Mouse (Mus musculus): Measurements from ENCODE around the gene Psmb9. TPM values are rescaled to one million over a fixed set of nuclear protein-coding genes. Genes with fewer than 3 reads are reported as not detected.

Gene Psmb9
- polyA plus RNA-seq, 2 experiments: 5.8 to 6.0 TPM

GRCm38 (mm10) chr17:34217986-34218385, 30.4 kb upstream of the Psmb9 start:
- Histone ChIP-seq H3K4me2 (ENCODE audit: low read depth) (no peak overlapping the region), H3K36me3 (replicated peaks; ENCODE audit: control insufficient read depth, insufficient read depth, low read depth) (no peaks in the 10 kb centered on the region), H3K4me1 (replicated peaks; ENCODE audit: control insufficient read depth in 2 of 2, insufficient read depth in 2 of 2, low read length in 1 of 2) (no peaks in the 10 kb centered on the region), H3K27me3 (ENCODE audit: control insufficient read depth, insufficient read depth, low read length) (no peaks in the 10 kb centered on the region), H3K9ac (replicated peaks) (no peak overlapping the region), H3K4me3 (ENCODE audit: insufficient read depth in 1 of 2, low read depth in 2 of 2, low read length in 2 of 2) (no peak overlapping the region), H3K9me3 (ENCODE audit: control insufficient read depth, low read length) (no peaks in the 10 kb centered on the region), H3K27ac (no peak overlapping the region)
- TF ChIP-seq CTCF (IDR thresholded peaks at IDR 0.05; ENCODE audit: low read depth) (no peak), EP300 (IDR thresholded peaks at IDR 0.05; ENCODE audit: low read depth) (no peak)
- no peak for ATAC-seq (ENCODE audit: insufficient read depth)
- DNase-seq (ENCODE audit: low read depth in 3 of 3, low spot score in 3 of 3): no peak
- WGBS (ENCODE audit: insufficient replicate concordance): 69% methylated on average over 5 of the region's 5 CpGs

- Histone ChIP-seq H3K4me2 (ENCODE audit: low read depth) (no peak overlapping the region), H3K4me1 (replicated peaks; ENCODE audit: control insufficient read depth in 2 of 2, insufficient read depth in 2 of 2, low read length in 1 of 2) (no peaks in the 10 kb centered on the region), H3K27ac (no peak overlapping the region), H3K9ac (replicated peaks) (no peak overlapping the region), H3K27me3 (ENCODE audit: control insufficient read depth, insufficient read depth, low read length) (no peaks in the 10 kb centered on the region), H3K9me3 (ENCODE audit: control insufficient read depth, low read length) (no peaks in the 10 kb centered on the region), H3K36me3 (replicated peaks; ENCODE audit: control insufficient read depth, insufficient read depth, low read depth) (no peaks in the 10 kb centered on the region), H3K4me3 (ENCODE audit: insufficient read depth in 1 of 2, low read depth in 2 of 2, low read length in 2 of 2) (no peak overlapping the region)
- 66% methylated on average over 8 of the region's 8 CpGs for WGBS (ENCODE audit: insufficient replicate concordance)
- ATAC-seq (ENCODE audit: insufficient read depth): no peak
- no peak for TF ChIP-seq EP300 (IDR thresholded peaks at IDR 0.05; ENCODE audit: low read depth)
- no peak for TF ChIP-seq CTCF (IDR thresholded peaks at IDR 0.05; ENCODE audit: low read depth)
- no peak for DNase-seq (ENCODE audit: low read depth in 3 of 3, low spot score in 3 of 3)
Observed at GRCm38 (mm10) chr17:34217216-34217928, 29.8 kb upstream of the Psmb9 start.

DNA sequence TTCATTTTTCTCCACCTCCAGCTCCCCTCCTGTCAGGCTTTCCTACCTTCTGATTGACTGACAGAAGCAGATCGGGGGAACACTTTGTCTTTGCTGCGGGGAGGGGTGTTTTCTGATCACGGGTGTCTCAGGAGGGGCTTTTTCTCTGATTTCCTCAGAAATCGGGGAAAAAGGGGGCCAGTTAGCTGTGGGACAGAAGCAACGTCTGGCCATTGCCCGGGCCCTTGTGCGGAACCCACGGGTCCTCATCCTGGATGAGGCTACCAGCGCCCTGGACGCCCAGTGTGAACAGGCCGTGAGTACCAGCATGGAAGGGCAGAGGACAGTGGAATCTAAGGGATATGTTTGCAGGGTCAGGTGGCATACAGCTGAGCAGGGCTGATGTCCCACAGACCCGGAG, 27.6 kb upstream of the Psmb9 start:
- H3K4me3 ChIP-seq (ENCODE audit: insufficient read depth in 1 of 2, low read depth in 2 of 2, low read length in 2 of 2): no peak overlapping the region
- no peak overlapping the region for H3K4me2 ChIP-seq (ENCODE audit: low read depth)
- no peak for TF ChIP-seq EP300 (IDR thresholded peaks at IDR 0.05; ENCODE audit: low read depth)
- TF ChIP-seq CTCF (IDR thresholded peaks at IDR 0.05; ENCODE audit: low read depth): no peak
- H3K9ac ChIP-seq (replicated peaks): no peak overlapping the region
- no peaks in the 10 kb centered on the region for H3K9me3 ChIP-seq (ENCODE audit: control insufficient read depth, low read length)
- DNase-seq (ENCODE audit: low read depth in 3 of 3, low spot score in 3 of 3): no peak
- H3K27ac ChIP-seq: no peak overlapping the region
- peaks cover 0 to 5% of the 10 kb centered on the region in 2 experiments; a peak in 2 of 4 replicates for H3K4me1 ChIP-seq (replicated peaks; ENCODE audit: control insufficient read depth in 2 of 2, insufficient read depth in 2 of 2, low read length in 1 of 2)
- no peaks in the 10 kb centered on the region for H3K27me3 ChIP-seq (ENCODE audit: control insufficient read depth, insufficient read depth, low read length)
- WGBS (ENCODE audit: insufficient replicate concordance): 78% methylated on average over 12 of the region's 12 CpGs
- H3K36me3 ChIP-seq (replicated peaks; ENCODE audit: control insufficient read depth, insufficient read depth, low read depth): no peaks in the 10 kb centered on the region
- no peak for ATAC-seq (ENCODE audit: insufficient read depth)

DNA sequence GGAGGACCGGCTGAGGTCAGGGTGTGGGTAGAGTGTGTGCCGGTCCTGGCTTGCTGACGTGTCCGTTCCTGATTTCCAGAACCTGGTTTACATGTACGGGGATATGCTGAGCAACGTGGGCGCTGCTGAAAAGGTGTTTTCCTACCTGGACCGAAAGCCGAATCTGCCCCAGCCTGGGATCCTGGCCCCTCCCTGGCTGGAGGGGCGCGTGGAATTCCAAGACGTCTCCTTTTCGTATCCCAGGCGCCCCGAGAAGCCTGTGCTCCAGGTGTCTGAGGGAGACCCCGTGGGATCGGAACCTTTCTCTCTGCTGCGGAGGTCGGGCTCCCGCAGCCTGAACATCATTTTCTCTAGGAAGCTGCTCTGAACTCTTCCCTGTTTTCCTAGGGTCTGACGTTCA, 26.4 kb upstream of the Psmb9 start:
- H3K4me2 ChIP-seq (ENCODE audit: low read depth): no peak overlapping the region
- ATAC-seq (ENCODE audit: insufficient read depth): no peak
- no peaks in the 10 kb centered on the region for H3K27me3 ChIP-seq (ENCODE audit: control insufficient read depth, insufficient read depth, low read length)
- no peak overlapping the region for H3K9ac ChIP-seq (replicated peaks)
- peaks cover 0 to 5% of the 10 kb centered on the region in 2 experiments; a peak in 2 of 4 replicates for H3K4me1 ChIP-seq (replicated peaks; ENCODE audit: control insufficient read depth in 2 of 2, insufficient read depth in 2 of 2, low read length in 1 of 2)
- TF ChIP-seq CTCF (IDR thresholded peaks at IDR 0.05; ENCODE audit: low read depth) (no peak), EP300 (IDR thresholded peaks at IDR 0.05; ENCODE audit: low read depth) (no peak)
- H3K9me3 ChIP-seq (ENCODE audit: control insufficient read depth, low read length): no peaks in the 10 kb centered on the region
- 78% methylated on average over 21 of the region's 21 CpGs for WGBS (ENCODE audit: insufficient replicate concordance)
- H3K36me3 ChIP-seq (replicated peaks; ENCODE audit: control insufficient read depth, insufficient read depth, low read depth): no peaks in the 10 kb centered on the region
- no peak overlapping the region for H3K27ac ChIP-seq
- DNase-seq (ENCODE audit: low read depth in 3 of 3, low spot score in 3 of 3): no peak
- no peak overlapping the region for H3K4me3 ChIP-seq (ENCODE audit: insufficient read depth in 1 of 2, low read depth in 2 of 2, low read length in 2 of 2)

GRCm38 (mm10) chr17:34211746-34212365, 24.3 kb upstream of the Psmb9 start:
- no peaks in the 10 kb centered on the region for H3K27me3 ChIP-seq (ENCODE audit: control insufficient read depth, insufficient read depth, low read length)
- DNase-seq (ENCODE audit: low read depth in 3 of 3, low spot score in 3 of 3) (no peak), ATAC-seq (ENCODE audit: insufficient read depth) (no peak)
- H3K36me3 ChIP-seq (replicated peaks; ENCODE audit: control insufficient read depth, insufficient read depth, low read depth): no peaks in the 10 kb centered on the region
- H3K9me3 ChIP-seq (ENCODE audit: control insufficient read depth, low read length): no peaks in the 10 kb centered on the region
- TF ChIP-seq CTCF (IDR thresholded peaks at IDR 0.05; ENCODE audit: low read depth) (no peak), EP300 (IDR thresholded peaks at IDR 0.05; ENCODE audit: low read depth) (no peak)
- no peak overlapping the region for H3K27ac ChIP-seq
- no peak overlapping the region for H3K4me2 ChIP-seq (ENCODE audit: low read depth)
- no peak overlapping the region for H3K4me3 ChIP-seq (ENCODE audit: insufficient read depth in 1 of 2, low read depth in 2 of 2, low read length in 2 of 2)
- H3K4me1 ChIP-seq (replicated peaks; ENCODE audit: control insufficient read depth in 2 of 2, insufficient read depth in 2 of 2, low read length in 1 of 2): peaks cover 0 to 5% of the 10 kb centered on the region in 2 experiments; a peak in 2 of 4 replicates
- H3K9ac ChIP-seq (replicated peaks): no peak overlapping the region
- 26% methylated on average over 23 of the region's 23 CpGs for WGBS (ENCODE audit: insufficient replicate concordance)
